Mouse (Mus musculus): Measurements from ENCODE around the gene Actc1.

The Actc1 gene

DNA sequence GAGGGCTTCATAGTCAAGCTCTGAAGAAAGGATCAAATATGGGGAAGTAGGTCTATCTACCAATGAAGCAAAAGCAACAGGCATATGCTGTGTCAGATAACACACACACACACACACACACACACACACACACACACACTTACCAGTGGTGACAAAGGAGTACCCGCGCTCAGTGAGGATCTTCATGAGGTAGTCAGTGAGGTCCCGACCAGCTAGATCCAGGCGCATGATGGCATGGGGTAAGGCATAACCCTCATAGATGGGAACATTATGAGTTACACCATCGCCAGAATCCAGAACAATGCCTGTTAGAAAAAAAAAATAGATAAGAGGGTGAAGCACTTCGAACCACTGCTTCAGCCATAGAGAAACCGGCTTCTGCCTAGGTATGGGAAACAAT, 4.0 kb downstream of the Actc1 start:
- no peak for DNase-seq

DNA sequence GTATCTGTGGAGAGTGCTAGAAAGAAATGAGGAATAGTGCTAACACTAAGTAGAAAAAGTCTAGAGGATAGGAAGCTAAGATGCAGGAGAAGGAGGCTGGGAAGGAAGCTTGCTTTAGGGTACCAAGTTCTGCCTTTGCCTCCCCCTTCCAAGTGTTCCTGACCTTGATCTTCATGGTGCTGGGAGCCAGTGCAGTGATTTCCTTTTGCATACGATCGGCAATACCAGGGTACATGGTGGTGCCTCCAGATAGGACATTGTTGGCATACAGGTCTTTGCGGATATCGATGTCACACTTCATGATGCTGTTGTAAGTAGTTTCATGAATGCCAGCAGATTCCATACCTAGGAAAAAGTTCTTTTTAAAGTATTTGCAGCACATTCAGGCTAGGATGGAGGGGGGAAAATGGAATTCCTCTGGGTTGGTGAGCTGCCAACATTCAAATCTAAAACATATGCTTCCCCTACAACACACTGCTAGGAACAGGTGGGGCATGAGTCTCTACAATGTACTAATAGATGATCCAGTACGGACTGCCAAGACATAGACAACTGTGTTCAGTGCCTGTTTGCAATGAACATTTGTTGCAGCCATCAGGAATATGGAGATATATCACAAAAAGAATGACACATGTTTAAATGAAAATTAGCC, 5.3 kb downstream of the Actc1 start:
- DNase-seq, result no peak

DNA sequence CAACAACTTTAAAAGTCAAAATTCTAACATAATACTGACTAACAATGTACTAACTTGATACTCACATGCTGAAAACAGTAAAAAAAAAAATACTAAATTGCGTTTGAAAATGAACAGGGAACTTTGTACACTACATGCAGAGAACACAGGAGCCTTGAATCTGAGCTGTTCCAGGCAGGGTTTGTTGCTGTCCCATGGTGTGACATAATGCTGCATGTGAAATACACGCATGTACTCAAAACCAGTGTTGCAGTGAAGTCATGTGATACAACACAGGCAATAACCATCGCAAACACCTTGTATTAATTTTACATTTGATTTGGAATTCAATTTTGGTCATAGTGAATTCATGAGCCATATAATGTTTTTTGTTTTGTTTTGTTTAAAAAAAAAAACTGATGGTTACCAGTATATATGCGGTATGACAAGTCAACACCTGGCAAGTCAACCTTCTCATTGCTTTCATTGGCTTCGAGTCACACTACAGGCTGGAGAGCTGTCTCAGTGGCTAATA, 7.1 kb downstream of the Actc1 start:
- no peak for DNase-seq

DNA sequence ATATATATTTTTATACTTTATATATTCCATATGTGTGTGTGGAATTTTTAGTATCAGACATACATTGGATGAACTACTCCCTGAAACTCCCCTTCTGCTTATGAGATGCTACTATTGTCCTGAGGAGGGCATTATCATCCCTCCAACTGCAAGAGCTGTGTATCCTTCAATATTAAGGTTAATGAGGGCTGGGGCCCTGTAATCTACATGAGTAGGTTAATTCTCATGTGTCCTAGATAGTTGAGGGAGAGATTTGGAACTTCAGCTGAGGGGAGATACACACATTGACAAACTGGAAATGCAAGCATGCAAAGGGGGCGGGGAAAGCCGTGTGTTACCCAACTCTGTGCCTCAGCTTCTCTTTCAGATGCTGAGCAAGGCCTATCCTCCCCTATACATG, 15.4 kb downstream of the Actc1 start:
- DNase-seq, result no peak

DNA sequence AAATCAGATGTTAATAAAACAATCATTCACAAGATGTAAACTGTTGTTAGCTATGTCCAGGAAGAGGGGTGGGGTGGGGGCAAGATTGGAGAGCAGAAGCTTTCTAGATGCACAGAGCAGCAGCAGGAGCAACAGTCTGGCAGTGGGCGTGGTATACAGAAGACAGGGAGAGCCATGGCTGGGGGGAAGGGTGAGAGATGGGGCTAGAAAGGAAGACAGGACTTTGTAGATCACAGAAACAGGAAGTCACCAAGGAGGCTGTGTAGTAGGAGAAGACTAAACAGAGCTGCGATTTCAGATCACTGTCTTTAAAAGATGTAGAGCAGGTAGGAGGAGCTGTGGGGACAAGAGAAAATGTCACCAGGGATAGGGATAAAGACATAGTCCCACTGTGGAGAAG, 21.1 kb downstream of the Actc1 start:
- DNase-seq, result peak; percentile 20

DNA sequence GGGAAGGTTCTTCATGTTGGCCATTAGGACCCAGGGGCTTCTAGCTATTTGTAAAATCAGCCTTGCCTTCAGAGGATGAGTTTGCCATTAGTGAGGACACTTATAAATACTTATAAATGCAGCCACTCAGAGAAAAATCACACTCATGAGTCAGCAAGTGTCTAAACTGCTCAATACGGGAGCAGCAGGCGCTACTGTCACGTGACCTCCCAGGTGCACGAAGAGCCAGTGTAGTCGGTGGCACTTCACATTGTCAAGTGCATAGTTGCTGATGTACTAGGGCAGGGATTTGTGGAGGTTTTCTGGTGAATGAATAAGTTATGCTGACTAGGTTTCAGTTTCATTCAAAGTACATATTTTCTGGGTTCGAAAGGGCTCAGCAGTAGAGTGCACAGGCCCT, 30.0 kb downstream of the Actc1 start:
- no peak for DNase-seq

DNA sequence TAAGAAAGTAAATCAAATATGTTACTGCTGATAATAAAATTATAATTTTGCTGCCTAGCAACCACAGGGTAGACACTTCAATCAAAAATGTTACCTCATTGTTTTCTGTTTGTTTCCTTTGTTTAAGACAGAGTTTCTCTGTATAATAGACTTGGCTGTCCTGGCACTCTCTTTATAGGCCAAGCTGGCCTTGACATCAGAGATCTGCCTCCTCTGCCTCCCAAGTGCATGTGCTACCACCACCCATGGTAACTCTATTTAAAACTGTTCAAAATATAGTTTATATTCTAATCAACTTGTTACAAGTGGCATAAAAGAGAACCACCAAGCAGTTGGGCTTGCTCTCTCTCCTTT, 33.2 kb downstream of the Actc1 start:
- DNase-seq, result no peak

DNA sequence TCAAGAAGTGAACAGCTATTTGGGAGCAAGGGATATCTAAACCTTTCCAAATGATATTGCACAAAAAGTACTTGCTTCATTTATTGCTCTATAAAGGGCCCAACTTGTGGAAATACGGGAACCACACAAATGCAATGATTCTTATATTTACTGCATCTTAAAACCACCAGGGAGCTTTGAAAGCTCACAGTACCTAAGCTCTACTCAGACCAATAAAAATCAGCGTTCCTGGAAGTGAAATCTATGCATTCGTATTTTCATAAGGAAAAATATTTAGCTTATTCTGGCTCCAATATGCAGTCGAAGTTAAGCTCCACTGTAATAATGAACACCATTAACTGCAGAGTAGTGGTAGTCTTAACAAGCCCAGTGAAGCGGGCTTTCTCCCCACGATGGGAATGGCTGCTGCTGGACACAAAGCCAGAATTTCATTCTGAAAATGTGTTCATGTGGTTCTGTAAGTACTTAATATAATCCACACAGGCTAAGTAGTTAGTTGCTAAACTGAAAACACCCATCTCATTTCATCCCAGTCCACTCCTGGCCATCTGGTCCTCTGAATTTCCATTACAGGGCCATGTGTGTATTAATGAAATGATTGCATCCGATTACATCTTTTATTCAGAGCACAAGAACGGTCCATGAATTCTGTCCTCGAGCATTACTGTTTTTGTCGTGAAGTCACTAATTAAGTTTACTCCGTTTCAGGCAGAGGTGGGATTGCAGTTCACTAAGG, 33.7 kb downstream of the Actc1 start:
- no peak for DNase-seq

DNA sequence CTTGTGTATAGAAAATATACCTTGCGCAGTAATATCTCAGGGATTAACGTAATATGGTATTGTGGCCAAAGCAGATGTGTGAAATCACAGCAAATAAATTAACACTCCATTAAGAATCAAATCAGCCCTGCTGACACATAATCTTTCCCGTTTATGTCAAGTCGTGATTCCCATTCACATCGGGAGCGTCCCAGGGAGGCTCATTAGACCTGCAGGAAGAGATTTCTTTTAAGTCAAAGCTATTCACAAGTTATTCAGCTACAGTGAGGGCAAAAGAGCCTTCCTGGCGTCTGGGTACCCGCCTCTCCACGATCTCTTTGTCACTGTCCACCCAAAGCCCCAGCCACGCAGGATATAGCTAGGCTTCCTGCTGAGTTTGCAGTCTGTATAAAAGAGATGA, 35.2 kb downstream of the Actc1 start:
- no peak for DNase-seq

DNA sequence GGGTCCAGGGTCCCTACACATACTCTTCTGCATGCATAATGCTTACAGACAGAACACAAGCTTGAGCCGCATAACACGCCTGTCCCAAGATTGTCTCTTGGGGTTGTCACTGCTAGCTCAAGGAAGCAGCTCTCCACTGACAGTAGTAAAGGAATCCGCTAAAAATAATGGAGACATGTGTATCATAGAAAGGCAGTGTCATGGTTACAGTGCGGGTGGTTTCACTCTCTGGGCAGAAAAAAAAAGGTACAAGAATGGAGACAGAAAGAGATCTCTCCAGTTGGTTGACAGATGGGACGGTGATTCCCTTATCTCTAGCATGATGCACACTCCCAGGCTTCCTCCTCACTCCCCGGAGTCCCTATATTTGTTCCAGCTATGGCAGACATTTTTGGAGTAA, 38.5 kb downstream of the Actc1 start:
- no peak for DNase-seq

DNA sequence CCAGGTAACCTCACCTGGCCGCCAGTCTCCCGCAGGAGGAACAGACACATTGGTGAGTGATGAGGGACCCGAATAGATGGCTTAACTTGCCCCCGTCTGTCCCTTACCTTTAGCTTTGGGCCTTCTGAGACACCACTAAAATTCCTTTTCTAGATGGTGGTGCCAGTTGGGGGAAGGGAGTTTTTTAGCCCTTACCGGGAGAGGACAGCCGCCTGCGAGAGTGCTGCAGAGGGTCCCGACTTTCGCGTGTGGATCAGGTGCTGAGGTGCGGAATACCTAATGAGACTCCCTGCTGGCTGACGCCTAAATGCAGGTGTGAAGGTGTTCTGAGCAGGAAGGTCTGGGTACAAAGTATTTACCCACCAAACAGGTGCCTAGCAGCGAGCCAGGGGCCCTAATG, 39.5 kb downstream of the Actc1 start:
- DNase-seq, result no peak

DNA sequence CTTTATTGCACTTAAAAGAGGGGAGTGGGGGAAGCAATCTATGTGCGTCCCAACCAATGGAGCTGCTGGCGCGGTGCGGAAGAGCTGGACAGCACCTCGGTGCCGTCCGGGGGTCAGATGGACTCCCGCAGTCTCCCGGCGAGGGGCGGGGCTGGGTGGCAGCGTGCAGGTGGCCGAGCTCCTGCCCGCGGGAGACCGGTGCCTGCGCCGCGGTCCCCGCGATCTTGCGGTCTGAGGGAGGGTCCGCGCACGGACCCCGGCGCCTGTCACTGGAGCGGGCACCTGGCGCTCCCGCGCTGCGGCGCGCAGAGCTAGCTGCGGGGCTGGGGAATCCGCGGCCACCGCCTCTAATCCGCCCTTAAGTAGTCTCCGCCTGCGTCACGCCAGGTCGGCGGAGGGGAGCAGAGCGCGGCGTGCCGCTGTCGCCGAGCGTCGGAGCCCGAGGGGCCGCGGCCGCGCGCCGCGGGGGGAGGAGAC, 40.0 kb downstream of the Actc1 start, which contains the start of gene Gjd2:
TSS of gene Gjd2 (minus strand) at position 325 of the 477 bp plus-strand sequence.
- peak; percentile 12 for DNase-seq

DNA sequence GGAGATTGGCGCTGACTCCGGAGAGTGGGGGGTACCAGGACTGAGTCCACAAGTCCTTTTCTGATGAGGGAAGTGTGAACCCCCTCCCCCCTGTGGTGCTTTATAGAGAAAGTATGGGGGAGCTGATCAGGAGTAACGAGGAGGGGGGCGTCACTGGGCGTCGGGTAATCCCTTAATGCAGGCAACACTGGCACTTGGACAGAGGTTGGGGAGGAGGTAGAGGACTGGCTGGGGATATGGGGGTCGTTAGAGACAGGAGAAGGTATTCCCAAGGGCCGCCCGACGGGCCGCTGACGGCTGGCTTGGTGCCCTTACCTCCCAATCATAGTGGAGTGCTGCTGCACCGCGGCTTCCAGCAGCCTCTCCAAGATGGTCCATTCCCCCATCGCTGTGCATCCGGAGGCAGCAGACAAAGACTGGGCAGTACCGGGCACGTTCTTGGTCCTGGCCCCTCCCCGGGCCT, 40.6 kb downstream of the Actc1 start:
- no peak for DNase-seq

DNA sequence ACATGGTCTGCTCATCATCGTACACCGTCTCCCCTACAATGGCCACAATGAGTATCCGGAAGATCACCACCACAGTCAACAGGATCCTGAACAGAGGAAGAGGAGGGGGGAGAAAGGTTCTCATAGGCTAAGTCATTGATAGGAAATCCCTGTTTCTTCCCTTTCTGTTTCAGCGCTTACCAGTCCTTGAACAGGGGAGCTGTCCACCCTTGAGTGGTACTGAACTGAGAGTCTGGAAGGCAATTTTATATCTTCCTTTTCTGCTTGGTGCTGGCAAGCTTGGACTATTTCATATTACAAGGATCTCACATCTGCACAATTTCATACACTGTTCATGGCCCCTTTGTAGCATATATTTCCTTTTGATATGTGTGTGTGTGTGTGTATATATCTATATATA, 41.5 kb downstream of the Actc1 start:
- DNase-seq, result peak; percentile 40

DNA sequence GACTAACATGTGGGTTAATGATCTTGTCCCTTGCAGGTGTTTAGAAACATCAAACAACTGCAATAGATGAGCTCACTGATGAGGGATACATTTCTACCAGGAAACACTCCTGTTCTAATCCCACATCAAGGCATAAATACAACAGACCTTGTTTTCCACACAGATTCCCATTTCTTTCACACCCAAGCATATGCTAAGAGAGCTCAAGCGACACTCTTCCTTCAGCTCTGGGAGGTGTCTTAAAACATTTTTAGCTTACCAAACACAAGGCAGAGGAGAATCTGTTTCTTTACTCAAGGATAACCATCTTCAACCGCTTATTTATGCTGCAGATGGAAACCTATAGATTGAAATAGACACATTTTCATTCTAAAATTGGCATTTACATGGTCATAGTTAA, 45.0 kb downstream of the Actc1 start:
- no peak for DNase-seq

DNA sequence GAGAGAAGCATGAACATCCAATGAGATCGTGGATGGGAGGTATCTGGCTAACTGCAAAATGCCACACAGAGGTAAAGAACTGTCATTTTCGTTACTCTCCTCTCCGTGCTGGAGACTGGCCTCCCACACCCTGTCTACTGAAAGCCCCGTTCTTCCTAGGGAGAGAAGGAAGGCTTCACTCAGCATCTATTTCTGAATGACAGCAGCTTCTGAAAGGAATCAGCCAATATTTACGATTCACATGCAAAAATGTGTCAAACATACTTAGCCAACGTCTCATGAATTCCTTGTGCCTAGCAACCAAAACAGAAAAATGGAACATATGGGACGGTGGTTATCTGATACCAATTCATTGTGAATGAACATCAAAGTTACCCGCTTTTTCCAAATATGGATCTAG, 55.9 kb downstream of the Actc1 start:
- no peak for DNase-seq
